Mouse (Mus musculus): ENCODE results near the gene Rhog.

The Rhog gene

DNA sequence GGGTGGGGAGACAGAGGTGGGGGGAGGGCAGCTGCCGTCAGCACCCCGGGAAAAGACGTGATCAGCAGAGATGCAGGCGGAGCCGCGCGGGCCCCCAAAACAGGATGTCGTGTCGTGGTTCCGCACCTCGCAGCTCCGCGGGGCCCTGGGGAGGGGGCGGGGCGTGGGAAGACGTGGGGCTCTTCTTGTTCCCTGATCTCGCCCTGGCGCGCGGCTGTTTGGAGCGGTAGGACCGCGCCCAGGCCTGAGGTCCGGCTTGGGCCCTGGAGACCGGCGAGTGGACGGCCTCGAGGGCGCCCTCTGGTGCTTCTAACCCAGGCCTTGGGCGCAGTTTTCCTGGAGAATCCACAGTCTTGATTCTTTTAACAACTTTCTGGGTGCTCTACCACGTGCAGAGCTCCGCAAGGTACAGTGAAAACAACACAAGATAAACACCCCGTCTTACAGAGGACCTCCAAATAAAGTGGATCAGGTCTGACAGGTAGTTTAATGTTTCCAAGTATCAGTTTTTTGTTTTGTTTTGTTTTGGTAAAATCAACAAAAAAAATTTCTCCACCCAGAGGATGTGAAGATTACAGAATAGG, 5.1 kb downstream of the Rhog start:
- DNase-seq (ENCODE audit: low read depth) = peak; percentile 93

- peak; percentile 82 for DNase-seq (ENCODE audit: low read depth)
These were observed 5.8 kb downstream of the Rhog start for GRCm38 (mm10) chr7:102249896-102250630.

DNA sequence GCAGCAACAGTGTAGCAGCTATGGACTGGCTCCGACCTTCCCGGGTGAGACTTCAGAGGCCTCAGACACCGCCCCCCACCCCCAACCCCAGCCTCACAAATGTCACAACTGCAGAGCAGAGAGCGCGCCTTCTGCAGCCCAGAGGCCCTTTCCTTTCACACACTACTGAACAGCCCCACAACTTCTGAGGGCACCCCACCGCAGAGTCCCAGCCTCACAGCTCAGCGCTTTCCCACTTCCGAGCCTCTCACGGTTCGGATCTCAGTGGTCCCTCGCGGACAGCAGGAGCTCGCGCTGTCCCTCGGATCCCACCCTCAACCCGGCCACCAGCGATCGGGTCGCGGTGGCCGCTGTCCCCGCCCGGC, 6.3 kb downstream of the Rhog start:
- DNase-seq (ENCODE audit: low read depth) = peak; percentile 34

DNA sequence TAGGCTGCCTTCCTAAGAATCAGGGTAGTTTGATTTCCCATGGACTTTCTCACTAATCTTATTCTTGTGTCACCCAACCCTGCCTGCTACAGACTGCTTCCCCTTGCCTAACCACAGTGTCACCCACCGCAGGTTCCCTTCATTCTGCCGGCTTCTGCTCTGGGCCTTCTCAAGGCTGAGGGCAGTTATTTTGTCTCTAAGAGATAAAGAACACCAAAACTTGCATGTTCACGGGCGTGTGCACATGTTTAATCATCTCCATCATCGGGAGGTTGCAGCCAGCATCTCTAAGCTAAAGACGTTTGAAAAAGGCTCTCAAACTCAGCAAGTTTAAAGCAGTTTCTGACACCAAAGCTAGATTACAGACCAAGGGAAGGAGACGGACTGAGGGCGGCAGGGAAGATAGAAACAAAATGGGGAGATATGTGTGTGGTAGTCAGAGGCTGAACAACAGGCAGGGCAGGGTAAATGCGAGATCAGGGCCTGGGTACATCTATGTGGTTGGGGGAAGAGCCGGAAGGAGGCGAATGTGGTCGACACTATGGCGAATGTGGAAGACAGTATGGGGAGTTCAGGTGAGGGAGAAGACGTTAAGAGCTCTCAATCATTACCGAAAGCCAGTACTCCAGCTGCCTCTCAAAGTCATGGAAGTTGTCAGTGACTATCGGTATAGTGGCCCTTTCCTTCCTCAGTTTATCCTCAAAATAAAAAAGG, 7.0 kb downstream of the Rhog start:
- DNase-seq (ENCODE audit: low read depth) = no peak

GRCm38 (mm10) chr7:102246956-102247797, 8.7 kb downstream of the Rhog start:
- DNase-seq (ENCODE audit: low read depth) = no peak

GRCm38 (mm10) chr7:102246265-102246664, 9.6 kb downstream of the Rhog start:
- no peak for DNase-seq (ENCODE audit: low read depth)

DNA sequence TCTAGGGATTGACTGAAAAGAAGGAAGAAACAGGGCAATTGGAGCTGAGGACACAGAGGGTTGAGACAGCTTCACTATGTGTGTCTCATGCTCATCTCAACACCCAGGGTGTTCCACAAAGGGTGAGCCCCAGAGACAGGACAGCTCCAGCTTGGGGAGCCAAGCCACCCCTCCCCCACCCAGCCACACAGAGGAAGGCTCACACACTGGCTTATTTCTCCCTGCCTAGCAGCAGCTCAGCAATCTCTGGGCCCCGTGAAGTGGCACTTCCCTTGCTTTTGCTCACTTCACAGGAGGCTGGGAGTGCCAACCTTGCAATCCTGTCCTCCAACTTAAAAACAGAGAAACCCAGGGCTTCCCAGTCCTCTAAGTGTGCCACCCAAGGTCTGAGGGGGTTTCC, 10.1 kb downstream of the Rhog start:
- DNase-seq (ENCODE audit: low read depth) = peak; percentile 19

DNA sequence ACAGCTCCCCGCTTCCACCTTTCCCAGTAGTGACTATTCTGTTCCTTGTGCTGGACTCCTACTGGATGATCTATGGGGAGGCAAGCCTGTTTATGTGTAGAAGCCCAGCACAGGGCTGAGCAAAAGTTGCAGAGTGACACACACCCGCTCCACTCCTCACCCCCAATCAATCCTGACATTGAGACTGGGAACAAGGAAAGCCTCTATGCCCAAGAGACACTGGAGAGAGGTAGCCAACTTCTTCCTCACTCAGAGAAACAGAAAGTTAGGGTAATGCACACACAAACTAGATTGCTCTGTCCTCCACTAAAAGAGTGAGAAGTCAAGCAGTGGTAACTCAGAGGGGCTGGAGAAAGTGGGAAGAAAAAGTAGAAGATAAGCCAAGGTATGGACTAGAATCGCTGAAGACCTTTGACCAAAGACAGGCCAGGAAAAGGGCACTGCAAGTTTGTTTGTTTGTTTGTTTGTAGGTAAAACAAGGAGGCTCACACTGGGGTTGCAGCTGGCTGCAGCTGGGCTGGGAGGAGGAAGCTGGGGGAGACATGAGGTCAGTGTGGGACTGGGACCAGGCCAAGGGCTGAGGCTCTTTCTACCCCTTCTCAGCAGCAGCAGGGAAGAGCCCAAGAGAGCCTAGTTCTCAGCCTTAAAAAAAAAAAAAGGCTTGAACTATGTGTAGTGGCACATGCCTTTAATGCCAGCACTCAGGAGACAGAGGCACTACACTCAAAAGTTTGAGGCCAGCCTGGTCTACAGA, 10.9 kb downstream of the Rhog start:
- no peak for DNase-seq (ENCODE audit: low read depth)

GRCm38 (mm10) chr7:102243870-102244269, 12.0 kb downstream of the Rhog start:
- DNase-seq (ENCODE audit: low read depth) = no peak

GRCm38 (mm10) chr7:102242917-102243316, 12.9 kb downstream of the Rhog start:
- no peak for DNase-seq (ENCODE audit: low read depth)

GRCm38 (mm10) chr7:102242371-102242770, 13.5 kb downstream of the Rhog start:
- DNase-seq (ENCODE audit: low read depth) = no peak

DNA sequence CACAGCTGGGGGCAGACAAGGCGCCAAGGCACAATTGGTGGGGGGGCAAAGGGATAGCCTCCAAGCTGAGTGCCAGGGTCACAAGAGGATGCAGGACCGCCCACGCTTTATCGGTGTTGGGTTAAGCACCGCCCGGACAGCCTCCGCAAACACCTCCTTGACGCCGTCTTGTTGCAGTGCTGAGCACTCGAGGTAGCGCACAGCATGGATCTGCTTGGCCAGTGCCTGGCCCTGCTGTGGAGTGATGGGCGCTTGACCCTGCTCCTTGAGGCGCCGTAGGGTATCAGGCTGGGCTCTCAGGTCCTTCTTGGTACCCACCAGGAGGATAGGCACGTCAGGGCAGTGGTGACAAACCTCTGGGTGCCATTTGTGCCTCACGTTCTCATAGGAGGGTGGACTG, 16.3 kb downstream of the Rhog start:
- no peak for DNase-seq (ENCODE audit: low read depth)

DNA sequence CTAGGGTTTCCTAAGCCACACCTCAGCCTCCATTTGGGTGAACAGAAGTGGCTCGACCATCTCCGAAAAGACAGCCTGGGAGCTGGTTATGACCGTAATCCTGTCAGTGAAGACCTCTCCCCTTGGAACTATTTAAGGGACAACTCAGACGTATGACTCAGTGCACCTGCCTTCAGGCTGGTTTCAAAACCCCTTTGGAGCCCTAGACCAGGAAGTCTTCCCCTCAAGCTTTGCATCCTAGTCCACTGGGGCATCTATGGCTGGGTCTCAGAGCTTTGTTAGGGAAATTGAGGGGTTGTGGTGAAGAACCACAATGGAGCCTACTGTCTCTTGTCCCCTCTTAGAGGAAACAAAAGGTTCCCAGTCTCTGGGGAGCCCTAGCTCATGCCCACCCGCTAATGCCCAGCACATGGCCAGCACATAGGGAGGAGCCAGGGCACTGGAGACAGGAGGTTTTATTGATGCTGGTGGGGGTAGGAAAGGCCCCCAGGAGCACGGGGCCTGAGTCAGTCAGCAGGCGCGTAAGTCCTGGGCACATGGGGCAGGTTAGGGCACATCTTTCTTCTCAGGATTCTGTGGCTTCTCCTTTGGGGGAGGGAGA, 17.1 kb downstream of the Rhog start:
- no peak for DNase-seq (ENCODE audit: low read depth)

- no peak for DNase-seq (ENCODE audit: low read depth)
These were observed 22.8 kb downstream of the Rhog start for GRCm38 (mm10) chr7:102233059-102233458.

GRCm38 (mm10) chr7:102229814-102230213, 26.0 kb downstream of the Rhog start:
- DNase-seq (ENCODE audit: low read depth) = no peak

- DNase-seq (ENCODE audit: low read depth) = no peak
These were observed 27.7 kb downstream of the Rhog start for GRCm38 (mm10) chr7:102228049-102228670.

DNA sequence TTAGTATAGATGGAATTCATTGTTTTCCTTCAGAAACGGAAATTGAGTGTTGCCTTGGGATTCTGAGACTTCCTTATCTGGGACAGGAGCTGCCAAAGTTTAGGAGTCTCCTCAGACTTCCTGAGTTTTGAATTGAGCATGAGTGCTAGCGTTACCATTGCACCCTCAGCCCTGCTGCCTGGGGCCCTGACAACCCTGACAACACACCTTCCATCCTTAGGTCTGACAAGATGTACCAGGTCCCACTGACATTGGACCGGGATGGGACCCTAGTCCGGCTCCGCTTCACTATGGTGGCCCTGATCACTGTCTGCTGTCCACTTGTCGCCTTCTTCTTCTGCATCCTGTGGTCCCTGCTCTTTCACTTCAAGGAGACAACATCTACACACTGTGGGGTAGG, 29.8 kb downstream of the Rhog start:
- no peak for DNase-seq (ENCODE audit: low read depth)

DNA sequence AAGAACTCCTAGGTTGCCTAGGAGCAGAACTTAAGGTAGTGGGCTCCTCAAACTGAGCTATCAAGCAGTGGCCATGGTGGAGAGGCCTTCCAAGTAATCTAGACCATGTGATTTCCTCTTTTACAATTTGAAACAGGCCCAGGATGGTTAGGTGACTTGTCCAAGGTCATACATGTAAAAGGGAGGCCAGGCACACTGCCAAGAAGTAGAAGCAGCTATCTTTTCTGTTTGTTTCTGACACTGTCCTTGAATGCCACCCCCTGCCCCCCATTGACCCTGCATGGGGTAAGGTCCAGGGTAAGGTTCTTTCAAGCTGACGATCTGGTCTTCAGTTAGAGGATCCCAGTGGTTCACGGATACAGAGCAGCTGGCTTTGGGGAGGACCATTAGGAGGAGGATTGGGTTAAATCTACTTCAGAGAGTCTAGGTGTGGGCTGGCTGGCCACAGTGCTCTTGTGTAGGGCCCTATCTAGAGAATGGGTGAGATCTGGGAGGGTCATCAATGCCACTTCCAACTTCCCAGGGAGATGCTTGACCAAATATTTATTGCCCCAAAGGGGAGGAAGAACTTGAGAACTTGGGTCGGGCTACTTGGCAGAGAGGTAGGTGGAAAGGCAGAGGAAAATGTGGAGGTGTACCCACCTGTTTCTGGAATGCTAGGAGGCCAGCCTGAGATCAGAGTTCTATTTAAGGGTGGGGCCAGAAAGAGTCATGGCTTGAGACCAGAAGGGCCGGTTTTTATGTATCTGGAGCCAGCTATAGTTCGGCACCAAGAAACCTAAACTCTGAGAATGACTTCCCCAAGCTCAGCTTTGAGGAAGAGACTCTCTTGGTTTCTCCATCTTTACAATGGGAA, 31.7 kb downstream of the Rhog start:
- no peak for DNase-seq (ENCODE audit: low read depth)

- peak; percentile 68 for DNase-seq (ENCODE audit: low read depth)
These were observed 32.9 kb downstream of the Rhog start for GRCm38 (mm10) chr7:102222830-102223556.

Measured in NIH3T3 (cell line).